Mouse (Mus musculus): Measurements from ENCODE around the gene Ctsg. TPM values are rescaled to one million over a fixed set of nuclear protein-coding genes. Genes with fewer than 3 reads are reported as not detected.

Ctsg gene
- total RNA-seq, 1 experiment = not detected

GRCm38 (mm10) chr14:56103452-56103851 is 1.1 kb upstream of the Ctsg start:
- H3K4me3 ChIP-seq (ENCODE audit: insufficient read depth in 1 of 2, low read depth in 1 of 2, low read length in 2 of 2, poor library complexity in 1 of 2, severe bottlenecking in 1 of 2) = no peak overlapping the region
- no peaks in the 10 kb centered on the region for H3K4me1 ChIP-seq (ENCODE audit: control insufficient read depth in 2 of 2, insufficient read depth in 2 of 2, low read length in 2 of 2, poor library complexity in 1 of 2)
- no peak for DNase-seq (ENCODE audit: low read depth, low spot score)
- no peaks in the 10 kb centered on the region for H3K36me3 ChIP-seq (ENCODE audit: control insufficient read depth, insufficient read depth, low read length, poor library complexity, severe bottlenecking)
- H3K9me3 ChIP-seq (ENCODE audit: control insufficient read depth, insufficient read depth, low read depth, low read length) = no peaks in the 10 kb centered on the region
- no peak overlapping the region for H3K27ac ChIP-seq (ENCODE audit: insufficient read depth, low read depth, low read length, poor library complexity, severe bottlenecking)
- H3K9ac ChIP-seq (ENCODE audit: insufficient read depth, low read depth, low read length, poor library complexity, severe bottlenecking) = no peak overlapping the region
- TF ChIP-seq HCFC1 (IDR thresholded peaks at IDR 0.05; ENCODE audit: borderline replicate concordance, insufficient read depth, low read length) (no peak), ZNF384 (IDR thresholded peaks at IDR 0.05; ENCODE audit: low read depth, low read length) (no peak), ZC3H11A (IDR thresholded peaks at IDR 0.05; ENCODE audit: borderline replicate concordance, low read depth, low read length) (no peak), CHD2 (IDR thresholded peaks at IDR 0.05; ENCODE audit: low read depth, low read length) (no peak), MAFK (IDR thresholded peaks at IDR 0.05; ENCODE audit: insufficient read depth, low read depth, low read length) (no peak)
- in situ Hi-C loops (cut with MboI; ENCODE audit: low sequenced_read_pairs in 2 of 2, unreplicated experiment in 2 of 2) = no loop called here

- Histone ChIP-seq H3K4me3 (ENCODE audit: insufficient read depth in 1 of 2, low read depth in 1 of 2, low read length in 2 of 2, poor library complexity in 1 of 2, severe bottlenecking in 1 of 2) (no peak overlapping the region), H3K27ac (ENCODE audit: insufficient read depth, low read depth, low read length, poor library complexity, severe bottlenecking) (no peak overlapping the region), H3K4me1 (ENCODE audit: control insufficient read depth in 2 of 2, insufficient read depth in 2 of 2, low read length in 2 of 2, poor library complexity in 1 of 2) (no peaks in the 10 kb centered on the region), H3K36me3 (ENCODE audit: control insufficient read depth, insufficient read depth, low read length, poor library complexity, severe bottlenecking) (no peaks in the 10 kb centered on the region), H3K9me3 (ENCODE audit: control insufficient read depth, insufficient read depth, low read depth, low read length) (no peaks in the 10 kb centered on the region), H3K9ac (ENCODE audit: insufficient read depth, low read depth, low read length, poor library complexity, severe bottlenecking) (no peak overlapping the region)
- peak; percentile 33 for DNase-seq (ENCODE audit: low read depth, low spot score)
- in situ Hi-C loops (cut with MboI; ENCODE audit: low sequenced_read_pairs in 2 of 2, unreplicated experiment in 2 of 2) = no loop called here
- TF ChIP-seq ZNF384 (IDR thresholded peaks at IDR 0.05; ENCODE audit: low read depth, low read length) = peak; percentile 47; the same call in 1 of the 2 replicates
- TF ChIP-seq HCFC1 (IDR thresholded peaks at IDR 0.05; ENCODE audit: borderline replicate concordance, insufficient read depth, low read length) = no peak
- peak; percentile 55; the same call in 1 of the 2 replicates for TF ChIP-seq ZC3H11A (IDR thresholded peaks at IDR 0.05; ENCODE audit: borderline replicate concordance, low read depth, low read length)
- no peak for TF ChIP-seq MAFK (IDR thresholded peaks at IDR 0.05; ENCODE audit: insufficient read depth, low read depth, low read length)
Observed at GRCm38 (mm10) chr14:56098940-56099339, 3.4 kb downstream of the Ctsg start.

GRCm38 (mm10) chr14:56097597-56097996 is 4.8 kb downstream of the Ctsg start:
- Histone ChIP-seq H3K9me3 (ENCODE audit: control insufficient read depth, insufficient read depth, low read depth, low read length) (no peaks in the 10 kb centered on the region), H3K4me1 (ENCODE audit: control insufficient read depth in 2 of 2, insufficient read depth in 2 of 2, low read length in 2 of 2, poor library complexity in 1 of 2) (no peaks in the 10 kb centered on the region), H3K4me3 (ENCODE audit: insufficient read depth in 1 of 2, low read depth in 1 of 2, low read length in 2 of 2, poor library complexity in 1 of 2, severe bottlenecking in 1 of 2) (no peak overlapping the region), H3K36me3 (ENCODE audit: control insufficient read depth, insufficient read depth, low read length, poor library complexity, severe bottlenecking) (no peaks in the 10 kb centered on the region), H3K27ac (ENCODE audit: insufficient read depth, low read depth, low read length, poor library complexity, severe bottlenecking) (no peak overlapping the region), H3K9ac (ENCODE audit: insufficient read depth, low read depth, low read length, poor library complexity, severe bottlenecking) (no peak overlapping the region)
- no peak for TF ChIP-seq HCFC1 (IDR thresholded peaks at IDR 0.05; ENCODE audit: borderline replicate concordance, insufficient read depth, low read length)
- no peak for TF ChIP-seq MAFK (IDR thresholded peaks at IDR 0.05; ENCODE audit: insufficient read depth, low read depth, low read length)
- TF ChIP-seq ZC3H11A (IDR thresholded peaks at IDR 0.05; ENCODE audit: borderline replicate concordance, low read depth, low read length) = no peak
- TF ChIP-seq CHD2 (IDR thresholded peaks at IDR 0.05; ENCODE audit: low read depth, low read length) = no peak
- no peak for TF ChIP-seq ZNF384 (IDR thresholded peaks at IDR 0.05; ENCODE audit: low read depth, low read length)
- in situ Hi-C loops (cut with MboI; ENCODE audit: low sequenced_read_pairs in 2 of 2, unreplicated experiment in 2 of 2) = no loop called here
- DNase-seq (ENCODE audit: low read depth, low spot score) = no peak

- H3K36me3 ChIP-seq (ENCODE audit: control insufficient read depth, insufficient read depth, low read length, poor library complexity, severe bottlenecking) = no peaks in the 10 kb centered on the region
- no peaks in the 10 kb centered on the region for H3K9me3 ChIP-seq (ENCODE audit: control insufficient read depth, insufficient read depth, low read depth, low read length)
- no peak overlapping the region for H3K9ac ChIP-seq (ENCODE audit: insufficient read depth, low read depth, low read length, poor library complexity, severe bottlenecking)
- DNase-seq (ENCODE audit: low read depth, low spot score) = no peak
- in situ Hi-C loops (cut with MboI; ENCODE audit: low sequenced_read_pairs in 2 of 2, unreplicated experiment in 2 of 2) = no loop called here
- H3K4me1 ChIP-seq (ENCODE audit: control insufficient read depth in 2 of 2, insufficient read depth in 2 of 2, low read length in 2 of 2, poor library complexity in 1 of 2) = no peaks in the 10 kb centered on the region
- no peak overlapping the region for H3K27ac ChIP-seq (ENCODE audit: insufficient read depth, low read depth, low read length, poor library complexity, severe bottlenecking)
- no peak overlapping the region for H3K4me3 ChIP-seq (ENCODE audit: insufficient read depth in 1 of 2, low read depth in 1 of 2, low read length in 2 of 2, poor library complexity in 1 of 2, severe bottlenecking in 1 of 2)
- TF ChIP-seq HCFC1 (IDR thresholded peaks at IDR 0.05; ENCODE audit: borderline replicate concordance, insufficient read depth, low read length) (no peak), CHD2 (IDR thresholded peaks at IDR 0.05; ENCODE audit: low read depth, low read length) (no peak), MAFK (IDR thresholded peaks at IDR 0.05; ENCODE audit: insufficient read depth, low read depth, low read length) (no peak), ZC3H11A (IDR thresholded peaks at IDR 0.05; ENCODE audit: borderline replicate concordance, low read depth, low read length) (no peak), ZNF384 (IDR thresholded peaks at IDR 0.05; ENCODE audit: low read depth, low read length) (no peak)
Observed at GRCm38 (mm10) chr14:56093353-56093752, 9.0 kb downstream of the Ctsg start.

GRCm38 (mm10) chr14:56086711-56087110 is 15.7 kb downstream of the Ctsg start:
- Histone ChIP-seq H3K4me3 (ENCODE audit: insufficient read depth in 1 of 2, low read depth in 1 of 2, low read length in 2 of 2, poor library complexity in 1 of 2, severe bottlenecking in 1 of 2) (no peak overlapping the region), H3K4me1 (ENCODE audit: control insufficient read depth in 2 of 2, insufficient read depth in 2 of 2, low read length in 2 of 2, poor library complexity in 1 of 2) (no peaks in the 10 kb centered on the region), H3K9me3 (ENCODE audit: control insufficient read depth, insufficient read depth, low read depth, low read length) (no peaks in the 10 kb centered on the region), H3K36me3 (ENCODE audit: control insufficient read depth, insufficient read depth, low read length, poor library complexity, severe bottlenecking) (no peaks in the 10 kb centered on the region), H3K27ac (ENCODE audit: insufficient read depth, low read depth, low read length, poor library complexity, severe bottlenecking) (no peak overlapping the region), H3K9ac (ENCODE audit: insufficient read depth, low read depth, low read length, poor library complexity, severe bottlenecking) (no peak overlapping the region)
- no peak for TF ChIP-seq ZNF384 (IDR thresholded peaks at IDR 0.05; ENCODE audit: low read depth, low read length)
- TF ChIP-seq HCFC1 (IDR thresholded peaks at IDR 0.05; ENCODE audit: borderline replicate concordance, insufficient read depth, low read length) = no peak
- no peak for TF ChIP-seq MAFK (IDR thresholded peaks at IDR 0.05; ENCODE audit: insufficient read depth, low read depth, low read length)
- TF ChIP-seq CHD2 (IDR thresholded peaks at IDR 0.05; ENCODE audit: low read depth, low read length) = no peak
- TF ChIP-seq ZC3H11A (IDR thresholded peaks at IDR 0.05; ENCODE audit: borderline replicate concordance, low read depth, low read length) = no peak
- in situ Hi-C loops (cut with MboI; ENCODE audit: low sequenced_read_pairs in 2 of 2, unreplicated experiment in 2 of 2) = no loop called here
- no peak for DNase-seq (ENCODE audit: low read depth, low spot score)
